Mouse (Mus musculus) thymus, postnatal 0 days (tissue): ENCODE data around the gene Slc27a1. TPM values are rescaled to one million over a fixed set of nuclear protein-coding genes. Genes with fewer than 3 reads are reported as not detected.

Source experiments
- DNase-seq: peaks from one replicate; pipeline ENCODE4 v3.0.0-alpha.2; 2015; ENCODE audit warnings: low spot score
- polyA plus RNA-seq: library from polyadenylated mRNA; unstranded; fragments of >200 nt; fragmentation: Nextera tagmentation; extraction: Ambion mirVana; gene quantifications from 2 replicates; pipeline ENCODE4 v1.2.1, GENCODE M21; 2015

The Slc27a1 gene
- polyA plus RNA-seq, 1 experiment from 2014 or later = 33.8 TPM

DNA sequence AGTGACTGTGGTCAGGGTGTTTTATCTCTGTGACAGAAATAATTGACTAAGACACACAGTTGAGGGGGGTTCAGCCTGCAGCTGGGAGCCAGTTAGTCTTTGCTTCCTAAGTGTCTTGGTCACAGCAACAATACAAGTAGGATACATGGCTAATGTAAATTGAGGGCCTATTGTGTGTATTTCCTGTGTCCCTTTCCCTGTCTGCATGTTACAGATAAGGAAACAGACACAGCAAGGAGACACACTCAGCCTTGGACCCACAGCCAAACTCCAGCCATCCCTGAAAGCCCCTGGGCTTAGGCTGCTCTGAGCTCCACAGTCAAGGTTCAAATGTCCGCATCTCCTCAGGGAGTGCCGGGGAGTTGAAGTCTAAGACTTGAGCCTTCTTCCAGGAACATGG, 14.0 kb upstream of the Slc27a1 start:
- peak; percentile 1 for DNase-seq

DNA sequence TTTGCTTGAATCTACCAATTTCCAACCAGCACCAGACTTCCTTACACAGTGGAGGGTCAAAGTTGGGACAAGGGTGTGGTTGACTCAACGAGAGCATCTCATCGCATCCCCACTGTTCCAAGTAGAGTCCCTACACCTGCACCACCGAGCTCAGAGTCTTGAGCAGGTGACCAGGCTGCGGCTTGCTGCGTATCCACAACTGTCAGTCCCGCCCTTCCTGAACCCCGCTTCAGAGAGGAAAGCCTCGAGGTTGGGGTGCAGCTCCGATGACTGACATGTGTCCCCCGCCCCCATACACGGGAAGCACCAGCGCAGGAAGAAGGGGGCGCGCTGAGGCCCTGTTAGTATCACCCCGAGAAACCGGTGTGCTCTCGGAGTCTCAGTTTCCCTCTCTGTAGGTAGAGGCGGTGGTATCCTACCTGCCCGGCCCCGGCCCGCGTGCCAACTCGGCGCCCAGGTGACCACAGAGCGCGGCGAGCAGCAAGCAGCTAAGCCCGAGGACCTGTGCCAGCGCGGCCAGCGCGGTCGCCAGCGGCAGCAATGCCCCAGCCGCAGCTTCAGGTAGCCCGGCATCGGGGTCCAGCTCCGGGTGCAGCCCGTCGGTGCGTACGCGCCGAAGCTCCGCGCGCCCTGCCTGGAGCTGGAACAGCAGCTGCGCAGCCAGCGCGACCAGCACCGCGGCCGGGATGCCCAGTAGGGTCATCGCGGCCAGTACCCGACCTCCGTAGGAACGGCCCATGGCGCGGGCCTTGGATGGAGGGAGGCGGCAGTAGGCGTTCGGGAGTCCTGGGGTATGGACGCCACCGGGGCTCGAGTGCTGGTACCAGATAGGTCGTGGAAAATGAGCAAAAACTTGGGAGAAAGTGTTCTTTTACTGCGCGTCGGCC, 10.4 kb upstream of the Slc27a1 start, which contains the start of gene Tmem221:
Gene Tmem221 (minus strand): TSS at position 801 of the 887 bp plus-strand sequence.
- DNase-seq = peak; percentile 85

DNA sequence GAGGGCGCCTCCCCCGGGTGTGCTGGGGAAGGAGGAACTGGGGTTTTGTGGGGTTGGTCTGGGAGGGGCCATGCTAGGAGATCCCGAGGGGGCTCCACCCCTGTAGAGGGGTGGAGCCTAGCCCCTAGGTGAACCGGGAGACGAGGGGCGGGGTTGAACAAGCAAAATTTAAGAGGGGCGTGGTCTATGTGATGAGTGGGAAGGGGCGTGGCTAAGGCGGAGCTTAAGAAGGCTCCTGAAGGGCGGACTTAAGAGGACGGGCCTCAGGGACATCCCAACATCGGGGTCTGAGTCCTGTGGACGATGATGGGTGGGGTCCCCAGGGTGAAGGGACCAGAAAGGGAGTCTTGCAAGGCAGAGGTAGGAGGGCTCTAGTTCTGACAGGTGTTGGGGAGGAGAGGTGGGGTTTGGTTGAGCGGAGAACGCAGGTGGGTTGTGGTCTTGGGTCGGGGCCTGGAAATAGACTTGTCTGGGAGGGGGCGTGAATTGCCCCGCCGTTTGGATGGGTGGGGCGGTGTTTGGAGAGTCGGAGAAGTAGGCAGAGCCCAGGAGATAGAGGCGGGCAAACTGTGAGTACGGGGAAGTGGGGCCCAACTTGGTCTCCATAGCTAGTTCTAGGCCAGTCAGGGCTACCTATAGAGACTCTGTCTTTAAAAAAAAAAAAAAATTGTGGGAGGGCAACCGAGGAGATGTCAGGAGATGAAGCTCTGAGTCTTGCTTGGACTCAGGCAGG, 9.6 kb upstream of the Slc27a1 start:
- peak; percentile 95 for DNase-seq

DNA sequence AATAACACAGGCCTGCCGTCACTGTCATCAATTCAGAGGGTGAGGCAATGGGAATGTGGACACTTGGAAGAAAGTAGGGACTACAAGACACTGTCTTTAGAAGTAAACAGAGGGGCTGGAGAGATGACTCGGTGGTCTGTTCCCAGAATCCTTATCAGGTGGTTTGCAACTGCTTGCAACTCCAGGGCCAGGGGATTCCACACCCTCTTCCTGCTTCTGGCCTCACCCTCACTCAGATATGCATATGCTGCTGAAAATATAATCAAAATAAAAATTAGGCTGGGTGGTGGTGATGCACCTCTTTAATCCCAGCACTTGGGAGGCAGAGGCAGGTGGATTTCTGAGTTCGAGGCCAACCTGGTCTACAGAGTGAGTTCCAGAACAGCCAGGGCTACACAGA, 8.6 kb upstream of the Slc27a1 start:
- no peak for DNase-seq

DNA sequence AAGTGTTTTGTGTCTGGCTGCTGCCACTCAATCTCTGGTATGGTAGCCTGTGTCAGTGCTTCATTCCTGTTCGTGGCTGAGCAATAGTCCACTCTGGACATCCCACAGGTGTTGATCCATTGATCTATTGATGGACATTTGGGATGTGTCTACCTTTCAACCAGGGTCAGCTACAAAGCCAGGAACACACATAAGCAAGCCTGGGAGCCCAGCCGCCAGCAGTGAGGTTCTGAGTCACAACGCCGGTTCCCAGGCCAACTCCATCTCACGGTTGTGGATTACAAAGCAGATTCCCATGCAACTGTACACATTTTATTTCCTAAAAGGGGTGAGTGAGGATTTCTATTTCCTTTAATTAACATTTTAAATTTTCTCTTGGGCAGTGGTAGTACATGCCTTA, 7.9 kb upstream of the Slc27a1 start:
- no peak for DNase-seq

DNA sequence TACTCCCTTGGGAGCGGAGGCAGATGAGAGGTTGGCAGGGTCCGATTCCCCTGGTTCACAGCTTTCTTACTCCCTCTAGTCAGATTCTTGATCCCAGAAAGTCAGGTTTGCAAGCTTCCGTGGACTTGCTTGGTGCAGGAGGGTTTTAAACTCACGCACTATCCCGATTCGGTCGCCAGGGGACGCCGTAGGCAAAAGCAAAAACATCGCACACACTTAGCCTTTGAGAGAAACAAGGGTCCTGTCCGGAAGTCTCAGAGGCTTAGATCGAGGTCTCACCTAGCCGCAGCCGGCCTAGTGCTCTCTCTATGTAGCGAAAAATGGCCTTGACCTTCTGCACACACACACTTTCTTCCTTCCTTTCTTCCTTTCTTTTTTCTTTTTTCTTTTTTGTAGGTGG, 7.3 kb upstream of the Slc27a1 start:
- DNase-seq = peak; percentile 89

DNA sequence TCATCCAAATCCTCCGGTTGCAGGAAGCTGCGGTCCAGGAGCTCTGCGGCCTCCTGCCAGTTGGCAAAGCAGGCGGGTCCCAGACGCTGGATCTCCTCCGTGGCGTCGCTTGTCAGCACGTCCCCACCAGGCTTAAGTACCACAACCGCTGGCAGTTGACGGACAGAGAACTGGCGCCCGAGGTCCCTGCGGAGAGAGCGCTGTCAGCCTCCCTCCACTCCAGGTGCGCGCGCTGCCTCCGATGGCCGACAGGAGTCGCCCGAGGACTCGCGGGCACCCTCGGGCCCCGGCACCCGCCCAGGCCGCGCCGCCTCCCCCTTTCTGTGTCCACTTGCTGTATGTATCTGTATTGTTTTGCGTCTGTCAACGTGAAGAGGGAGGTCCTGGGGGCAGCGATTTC, 5.9 kb upstream of the Slc27a1 start:
- peak; percentile 71 for DNase-seq

DNA sequence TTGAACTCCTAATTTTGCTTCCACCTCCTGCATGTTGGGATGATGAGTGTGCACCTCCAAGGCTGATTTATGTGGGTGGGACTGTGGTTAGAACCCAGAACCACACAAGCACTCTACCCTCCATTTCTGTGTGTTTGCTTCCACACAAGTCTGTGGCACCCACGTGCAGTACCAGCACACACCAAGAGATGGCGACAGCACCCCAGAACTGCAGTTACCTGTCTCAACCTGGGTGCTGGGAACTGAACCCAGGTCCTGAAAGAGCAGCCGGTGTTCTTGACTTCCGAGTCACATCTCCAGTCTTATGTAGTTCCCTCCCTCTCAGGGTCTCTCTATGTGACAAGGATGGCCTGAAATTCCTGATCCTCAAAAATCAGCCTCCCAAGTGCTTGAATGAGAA, 4.7 kb upstream of the Slc27a1 start:
- DNase-seq = no peak

DNA sequence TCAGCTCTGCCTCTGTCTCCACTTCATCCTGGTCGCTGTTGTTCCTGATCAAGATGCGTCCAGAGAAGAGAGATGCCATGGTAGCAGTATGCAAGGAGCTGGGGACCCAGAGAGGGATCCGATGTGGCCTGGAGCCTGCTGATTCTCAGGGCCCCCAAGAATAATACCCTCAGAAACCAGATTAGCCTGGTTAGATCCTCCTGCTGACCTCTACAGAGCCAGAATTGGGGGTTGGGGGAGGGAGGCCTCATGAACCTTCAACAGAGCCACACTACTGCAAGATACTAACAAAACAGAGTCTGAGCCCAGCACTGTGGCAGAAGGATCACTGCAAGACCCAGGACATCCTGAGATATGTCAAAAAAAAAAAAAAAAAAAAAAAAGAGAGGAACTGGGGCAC, 2.2 kb upstream of the Slc27a1 start, which contains the start of gene Nxnl1:
Gene Nxnl1 (minus strand): TSS at position 101 of the 400 bp plus-strand sequence.
- DNase-seq = no peak

DNA sequence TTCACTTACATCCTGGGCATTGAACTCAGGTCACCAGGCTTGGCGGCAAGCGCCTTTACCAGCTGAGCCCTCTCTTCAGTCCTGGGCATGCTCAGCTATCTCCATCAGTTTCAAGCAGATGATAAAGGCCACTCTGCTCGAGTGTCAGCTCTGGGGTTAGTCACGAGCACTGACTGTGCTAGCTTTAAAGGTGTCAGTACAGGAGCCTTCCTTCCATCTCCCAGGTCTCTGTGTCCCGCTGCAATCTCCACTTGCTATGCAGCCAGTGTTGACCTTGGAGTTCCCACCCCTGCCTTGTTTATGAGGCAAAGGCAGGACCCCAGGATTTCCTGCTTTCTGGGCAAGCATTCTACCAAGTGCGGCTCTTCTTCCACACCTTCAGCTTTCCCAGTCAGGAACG, 1.1 kb upstream of the Slc27a1 start:
- DNase-seq = no peak

DNA sequence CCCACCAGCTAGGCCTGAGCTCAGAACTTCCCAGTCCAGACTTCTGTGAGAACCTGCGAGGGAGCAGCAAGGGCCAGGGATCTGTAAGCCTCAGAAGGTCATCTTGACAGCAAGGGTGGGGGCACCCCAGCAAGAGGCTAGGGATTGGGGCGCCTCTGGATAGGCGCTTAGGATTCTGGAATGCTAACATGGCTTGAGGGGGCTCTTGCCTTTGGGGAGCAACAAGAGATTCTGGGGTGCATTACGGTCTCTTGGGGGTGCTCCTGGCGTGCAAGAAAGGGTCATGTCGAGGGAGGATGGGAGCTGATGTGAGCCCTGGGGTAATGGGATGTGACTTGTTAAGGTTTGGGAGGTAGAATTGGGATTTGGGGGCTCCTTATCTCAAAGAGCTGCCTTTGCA, 259 bp downstream of the Slc27a1 start:
- no peak for DNase-seq

DNA sequence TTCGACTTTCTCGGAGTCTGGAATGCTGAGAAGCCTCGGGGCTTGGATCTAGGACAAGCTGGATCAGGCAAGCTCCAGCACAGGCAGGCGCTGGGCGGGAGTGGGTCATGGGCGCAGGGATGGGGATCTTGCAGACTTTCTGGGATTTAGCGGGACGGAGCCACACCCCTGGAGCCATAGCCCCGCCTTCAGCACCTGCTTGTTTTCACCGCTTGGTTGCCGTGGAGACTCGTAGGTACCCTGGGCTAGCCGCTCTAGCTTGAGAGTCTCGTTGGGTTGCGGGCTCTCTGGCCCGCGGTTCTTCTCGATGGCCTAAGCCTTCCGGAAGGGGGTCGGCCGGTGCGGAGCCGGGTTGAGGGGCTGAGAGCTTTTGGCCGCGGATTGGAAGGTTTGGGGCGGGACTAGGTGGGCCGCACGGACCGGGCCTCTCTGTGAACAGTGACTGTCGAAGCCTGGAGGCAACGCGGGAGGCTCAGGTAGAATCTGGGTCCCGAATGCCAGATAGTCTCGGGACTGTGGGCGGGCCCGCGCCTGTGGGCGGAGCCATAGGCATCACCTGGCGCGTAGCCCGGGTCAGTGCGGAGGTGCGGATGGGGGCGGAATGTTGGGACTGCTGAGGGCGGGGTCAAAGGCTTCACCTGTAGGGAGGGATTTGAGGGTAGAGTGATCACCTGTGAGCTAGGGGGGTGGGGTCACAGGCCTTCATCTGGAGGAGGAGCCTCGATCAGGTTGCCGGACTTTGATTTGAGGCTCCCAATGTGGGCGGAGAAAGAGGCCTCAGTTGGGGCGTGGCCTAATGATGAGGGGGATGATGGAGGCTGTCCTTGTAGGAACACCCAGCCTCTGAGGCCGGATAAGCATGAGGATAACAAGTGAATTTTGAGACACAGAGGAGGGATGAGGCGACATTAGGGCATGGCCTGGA, 946 bp downstream of the Slc27a1 start:
- DNase-seq = peak; percentile 65

DNA sequence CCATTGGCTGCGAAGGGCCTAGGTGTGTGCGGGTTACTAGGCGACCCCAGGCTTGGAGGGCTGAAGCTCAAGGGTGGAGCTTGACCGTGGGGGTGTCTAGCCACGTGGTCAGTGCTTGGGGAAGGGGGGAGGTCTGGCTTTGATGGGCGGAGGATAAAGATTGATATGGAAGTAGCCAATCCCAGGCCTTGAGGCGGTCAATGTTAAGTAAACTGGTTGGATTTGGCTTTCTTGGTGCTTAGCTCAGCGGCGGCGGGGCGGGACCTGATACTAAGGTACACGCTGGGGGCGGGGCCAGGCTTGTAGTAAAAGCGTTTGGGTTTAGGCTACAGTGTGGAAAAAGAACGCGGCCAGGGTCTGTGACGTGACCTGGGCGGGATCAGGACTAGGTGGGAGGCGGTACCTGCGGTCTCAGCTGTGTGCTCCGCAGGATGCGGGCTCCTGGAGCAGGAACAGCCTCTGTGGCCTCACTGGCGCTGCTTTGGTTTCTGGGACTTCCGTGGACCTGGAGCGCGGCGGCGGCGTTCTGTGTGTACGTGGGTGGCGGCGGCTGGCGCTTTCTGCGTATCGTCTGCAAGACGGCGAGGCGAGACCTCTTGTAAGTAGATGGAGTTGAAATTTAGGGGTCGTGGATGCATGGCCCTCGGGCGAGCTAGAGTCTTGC, 1.7 kb downstream of the Slc27a1 start:
- DNase-seq = peak; percentile 88

DNA sequence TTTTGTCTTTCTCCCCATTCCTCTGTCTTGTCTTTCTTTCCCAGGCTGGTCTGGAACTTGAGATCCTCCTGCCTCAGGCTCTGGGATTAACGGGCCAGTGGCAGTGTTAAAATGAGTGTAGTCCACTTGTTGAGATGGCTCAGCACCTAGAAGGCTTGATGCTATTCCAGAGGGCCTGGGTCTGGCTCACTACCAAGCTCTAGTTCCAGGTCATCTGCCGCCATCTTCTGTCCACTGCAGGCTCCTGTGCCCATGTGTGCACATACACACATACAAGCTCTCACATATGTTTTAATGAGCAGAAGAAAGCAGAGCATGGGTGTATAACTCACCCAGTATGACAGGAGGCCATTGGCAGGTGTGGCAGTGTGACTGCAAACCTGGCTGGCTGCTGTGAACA, 3.4 kb downstream of the Slc27a1 start:
- no peak for DNase-seq

DNA sequence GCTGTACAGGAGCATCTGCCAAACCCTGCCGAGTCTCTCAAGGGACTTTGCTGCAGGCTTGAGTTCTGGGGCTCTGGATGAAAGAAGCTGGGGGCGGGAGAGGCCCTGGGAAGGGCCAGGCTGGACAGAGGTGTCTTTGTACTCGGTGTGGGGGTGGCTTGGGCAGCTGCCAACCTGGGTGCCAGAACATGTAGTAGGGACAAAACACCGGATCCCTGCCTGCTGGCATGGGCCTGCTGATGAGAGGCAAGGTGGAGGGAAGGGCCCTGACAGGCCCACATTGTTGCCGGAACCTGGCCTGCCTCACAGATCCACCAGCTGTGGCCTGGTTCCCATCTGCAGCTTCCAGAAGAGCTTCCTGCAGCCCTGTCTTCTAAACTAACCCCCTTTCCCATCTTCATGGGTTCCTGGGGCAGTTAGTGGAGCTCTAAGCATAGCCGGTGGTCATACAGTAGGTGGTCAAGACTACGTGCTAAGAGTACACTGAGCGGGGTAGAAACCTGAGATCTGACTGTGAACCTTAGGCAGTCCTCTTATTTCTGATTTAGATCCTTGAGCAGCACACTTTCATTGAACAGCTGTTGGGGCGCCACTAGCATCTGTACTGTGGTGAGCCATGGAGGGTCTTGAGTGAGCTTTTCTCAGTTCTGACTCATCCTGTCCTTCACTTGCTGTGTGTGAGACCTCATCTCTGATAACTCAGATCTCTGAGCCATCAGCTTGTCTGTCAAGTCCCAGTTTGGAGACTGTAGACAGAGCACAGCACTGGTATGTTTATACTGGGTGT, 4.4 kb downstream of the Slc27a1 start:
- DNase-seq = no peak

DNA sequence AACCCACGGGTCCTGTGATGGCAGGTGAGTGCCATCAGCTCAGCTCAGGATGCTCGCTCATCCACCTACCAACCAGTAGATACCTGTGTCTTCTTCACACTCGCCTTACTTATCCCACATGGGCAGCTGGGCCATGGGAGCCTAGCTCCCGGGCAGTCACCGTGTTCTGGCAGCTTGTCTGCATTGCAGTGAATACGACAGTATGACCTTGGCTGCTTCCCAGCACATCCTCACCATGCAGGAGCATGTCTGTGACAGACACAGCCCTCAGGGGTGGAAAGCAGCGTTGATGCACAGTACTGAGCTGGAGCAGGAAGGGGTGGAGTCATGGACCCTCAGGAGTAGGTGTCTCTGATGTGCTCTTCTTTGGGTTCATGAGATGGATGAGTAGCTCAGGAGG, 5.7 kb downstream of the Slc27a1 start:
- no peak for DNase-seq

DNA sequence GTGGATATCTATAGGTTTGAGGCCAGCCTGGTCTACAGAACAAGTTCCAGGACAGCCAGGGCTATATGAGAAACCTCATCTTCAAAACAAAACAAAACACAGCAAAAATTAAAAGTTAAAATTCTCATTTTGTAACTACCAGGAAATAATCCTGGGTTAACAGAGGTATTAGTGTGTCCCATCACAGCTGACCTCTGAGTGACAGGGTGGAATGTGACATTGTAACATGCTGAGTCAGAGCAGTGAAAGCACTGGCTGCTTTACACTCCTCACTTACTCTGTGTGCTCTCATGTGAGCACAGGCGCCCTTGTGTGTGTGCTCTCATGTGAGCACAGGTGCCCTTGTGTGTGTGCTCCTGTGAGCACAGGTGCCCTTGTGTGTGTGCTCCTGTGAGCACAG, 6.3 kb downstream of the Slc27a1 start:
- DNase-seq = no peak

DNA sequence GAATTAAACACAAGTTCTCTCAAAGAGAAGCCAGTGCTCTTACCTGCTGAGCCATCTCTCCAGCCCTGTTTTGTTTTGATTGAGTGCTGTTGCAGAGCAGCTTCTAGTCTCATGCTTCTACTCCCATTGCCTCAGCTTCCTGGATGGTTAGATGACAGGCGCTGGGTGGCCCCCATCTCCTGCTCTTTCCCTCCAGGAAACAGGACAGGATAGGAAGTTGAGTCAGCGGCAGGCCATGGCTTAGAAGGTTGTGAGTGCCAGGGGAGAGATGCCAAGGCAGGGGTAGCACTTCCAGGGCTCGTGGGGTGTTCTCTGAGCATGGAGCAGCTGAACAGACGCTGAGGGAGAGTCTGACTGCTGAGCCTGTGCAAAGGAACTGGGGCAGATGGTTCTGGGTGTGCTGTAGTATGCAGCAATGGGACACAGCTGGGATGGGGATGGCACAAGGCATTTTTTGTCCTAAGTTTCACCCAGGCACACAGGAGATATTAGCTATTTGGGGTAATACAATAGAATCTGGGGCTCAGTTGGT, 9.2 kb downstream of the Slc27a1 start:
- no peak for DNase-seq

DNA sequence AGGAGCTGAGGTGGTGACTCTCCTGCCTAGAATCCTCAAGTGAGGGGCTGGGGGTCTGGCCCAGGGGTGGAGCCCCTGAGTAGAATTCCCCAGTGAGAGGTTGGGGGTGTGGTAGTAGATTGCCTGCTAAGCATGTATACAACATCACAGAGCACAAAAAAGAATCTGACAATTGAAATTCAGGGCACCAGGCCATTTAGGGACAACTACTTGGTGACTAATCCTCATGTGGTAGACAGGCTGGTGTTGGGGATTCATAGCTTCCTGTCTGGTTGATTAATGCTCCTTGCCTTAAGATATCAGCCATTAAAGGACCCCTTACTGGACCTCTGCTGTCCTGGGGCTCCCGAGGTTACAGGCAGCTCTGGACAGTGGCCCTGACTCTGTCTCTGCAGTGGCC, 10.3 kb downstream of the Slc27a1 start:
- no peak for DNase-seq

DNA sequence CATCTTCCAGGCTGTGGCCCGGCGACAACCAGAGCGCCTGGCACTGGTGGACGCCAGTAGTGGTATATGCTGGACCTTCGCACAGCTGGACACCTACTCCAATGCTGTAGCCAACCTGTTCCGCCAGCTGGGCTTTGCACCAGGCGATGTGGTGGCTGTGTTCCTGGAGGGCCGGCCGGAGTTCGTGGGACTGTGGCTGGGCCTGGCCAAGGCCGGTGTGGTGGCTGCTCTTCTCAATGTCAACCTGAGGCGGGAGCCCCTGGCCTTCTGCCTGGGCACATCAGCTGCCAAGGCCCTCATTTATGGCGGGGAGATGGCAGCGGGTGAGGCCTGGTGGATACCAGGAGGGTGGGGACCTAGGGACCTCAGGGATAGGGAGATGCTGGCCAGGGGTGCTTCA, 10.8 kb downstream of the Slc27a1 start:
- DNase-seq = no peak
